ENCODE assay signal across 10 mouse cellular contexts in the genomic region with DNA sequence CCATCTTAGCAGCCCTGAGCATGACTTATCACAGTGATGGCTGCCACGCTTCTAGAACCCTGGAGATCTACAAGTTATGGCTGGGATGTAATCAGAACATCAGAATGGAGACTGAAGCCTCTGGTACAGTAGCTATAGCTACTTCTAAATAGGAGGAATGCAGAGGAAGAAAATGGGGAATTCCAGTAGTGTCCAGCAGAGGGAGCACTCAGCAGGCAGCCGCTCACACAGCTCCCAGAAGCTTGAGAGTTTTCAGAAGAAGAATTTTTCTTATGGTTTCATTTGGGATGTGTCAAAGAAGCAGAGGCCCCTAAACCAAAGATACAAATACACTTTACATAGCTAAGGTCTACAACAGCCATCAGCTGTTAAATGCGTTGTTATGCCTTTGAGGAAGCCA. TPM values are rescaled to one million over a fixed set of nuclear protein-coding genes. Genes with fewer than 3 reads are reported as not detected.
DNase-seq lines count a peak whose midpoint lies in the region; ATAC-seq and TF ChIP-seq lines count a peak whose summit lies in the region.
"Had no signal": no experiment of that assay in that cellular context is flagged by ENCODE, and none has a peak within 500 bp of the region (broad histone marks: within the 10 kb centered on the region; RNA-seq: fewer than 3 reads in every experiment).

No protein-coding gene starts in this region.

- H3K4me3 ChIP-seq in C2C12 (ENCODE audit: insufficient read depth, poor library complexity, severe bottlenecking) = no peak overlapping the region
- H3K4me3 ChIP-seq in embryonic facial prominence, embryonic 14.5 days (ENCODE audit: low read depth, low read length) = no peak overlapping the region
- H3K4me3 ChIP-seq: embryonic facial prominence, embryonic 12.5 days; midbrain, embryonic 12.5 days had no signal

- H3K27me3 ChIP-seq in C2C12 (ENCODE audit: control insufficient read depth, insufficient read depth, insufficient read length) = no peaks in the 10 kb centered on the region
- no peaks in the 10 kb centered on the region for H3K27me3 ChIP-seq in embryonic facial prominence, embryonic 14.5 days (replicated peaks; ENCODE audit: control insufficient read depth, insufficient read depth, low read length)
- H3K27me3 ChIP-seq: embryonic facial prominence, embryonic 12.5 days; midbrain, embryonic 12.5 days had no signal

- peak; percentile 27 to 40 for DNase-seq in gastrocnemius, postnatal 4 days (ENCODE audit: low spot score in 2 of 2)
- no peak for DNase-seq in gastrocnemius, postnatal 25 days
- peak; percentile 40 to 66 for DNase-seq in adrenal gland, postnatal 36 days
- peak; percentile 44 for DNase-seq in embryonic facial prominence, embryonic 14.5 days (ENCODE audit: low spot score)
- peak; percentile 6 to 78 for DNase-seq in layer of hippocampus, adult 8-10 months (ENCODE audit: low spot score in 2 of 2)
- peak; percentile 34 for DNase-seq in lung, postnatal 25 days (ENCODE audit: low spot score)
- peak; percentile 20 for DNase-seq in testis, postnatal 14 days (ENCODE audit: low spot score)

- H3K4me2 ChIP-seq in embryonic facial prominence, embryonic 14.5 days (ENCODE audit: low read depth, low read length) = no peak overlapping the region
- H3K4me2 ChIP-seq: embryonic facial prominence, embryonic 12.5 days; midbrain, embryonic 12.5 days had no signal

- no peak overlapping the region for H3ac ChIP-seq in C2C12 (ENCODE audit: control insufficient read depth, insufficient read length, low read depth)

- WGBS in embryonic facial prominence, embryonic 14.5 days = 38% methylated on average over 3 of the region's 3 CpGs

- no peaks in the 10 kb centered on the region for H3K4me1 ChIP-seq in embryonic facial prominence, embryonic 14.5 days (ENCODE audit: control insufficient read depth, insufficient read depth, low read length)
- H3K4me1 ChIP-seq: embryonic facial prominence, embryonic 12.5 days; midbrain, embryonic 12.5 days had no signal

- no peak overlapping the region for H3K9ac ChIP-seq in embryonic facial prominence, embryonic 14.5 days (ENCODE audit: low read depth, low read length)
- H3K9ac ChIP-seq: embryonic facial prominence, embryonic 12.5 days; midbrain, embryonic 12.5 days had no signal

- H3K79me2 ChIP-seq in C2C12 (ENCODE audit: control insufficient read depth, insufficient read depth) = no peaks in the 10 kb centered on the region

- no peak overlapping the region for H3K27ac ChIP-seq in embryonic facial prominence, embryonic 14.5 days (replicated peaks; ENCODE audit: low read depth, low read length)
- H3K27ac ChIP-seq: embryonic facial prominence, embryonic 12.5 days; midbrain, embryonic 12.5 days had no signal

- H3K79me3 ChIP-seq in C2C12 (ENCODE audit: low read depth) = no peaks in the 10 kb centered on the region

- ATAC-seq in embryonic facial prominence, embryonic 14.5 days (ENCODE audit: low read depth) = no peak

- peak; percentile 29 for TF ChIP-seq CTCF in C2C12 (IDR thresholded peaks at IDR 0.05; ENCODE audit: control insufficient read depth, insufficient read depth, insufficient read length)

- H3K36me3 ChIP-seq in C2C12 (ENCODE audit: control insufficient read depth, insufficient read depth) = no peaks in the 10 kb centered on the region
- H3K36me3 ChIP-seq in embryonic facial prominence, embryonic 14.5 days (ENCODE audit: control insufficient read depth, insufficient read depth, low read length) = no peaks in the 10 kb centered on the region
- H3K36me3 ChIP-seq: embryonic facial prominence, embryonic 12.5 days; midbrain, embryonic 12.5 days had no signal

- no peaks in the 10 kb centered on the region for H3K9me3 ChIP-seq in embryonic facial prominence, embryonic 14.5 days (ENCODE audit: control insufficient read depth, low read length)
- H3K9me3 ChIP-seq: embryonic facial prominence, embryonic 12.5 days; midbrain, embryonic 12.5 days had no signal

TF ChIP-seq in C2C12, 6 proteins besides CTCF, POLR2A, EP300 and RAD21:
- TF ChIP-seq USF1 (IDR thresholded peaks at IDR 0.05; ENCODE audit: low read depth) = no peak

RNA-seq across cellular contexts. Expression of a gene that starts 33.6 kb away (rescaled TPM):
- not detected for total RNA-seq in gastrocnemius, postnatal 4 days (2021)
- not detected for total RNA-seq in gastrocnemius, postnatal 25 days (2021)
- polyA plus RNA-seq in C2C12 (2012; fragmentation: generic; extraction: Trizol) = not detected
- not detected for total RNA-seq in adrenal gland, postnatal 36 days (2021)
- not detected in 2 replicates for polyA plus RNA-seq in embryonic facial prominence, embryonic 14.5 days (2014; fragmentation: Nextera tagmentation; extraction: Ambion mirVana)
- not detected for total RNA-seq in layer of hippocampus, adult 8-10 months (2022)
- polyA plus RNA-seq: embryonic facial prominence, embryonic 12.5 days; midbrain, embryonic 12.5 days had no signal
